Mouse (Mus musculus) intestine, embryonic 16.5 days (tissue): Measurements from ENCODE around the gene Gm14862. TPM values are rescaled to one million over a fixed set of nuclear protein-coding genes. Genes with fewer than 3 reads are reported as not detected.

Source experiments
- ATAC-seq: fragments of 200-750 bp; cut with Nextera tagmentation; 2 replicates; pipeline ENCODE4 v1.8.0; 2017; ENCODE audit warnings: moderate TSS enrichment, moderate library complexity
- H3K27ac ChIP-seq: fragments of 300-500 bp; sonication (generic); 2 replicates; pipeline ENCODE4 v1.5.1; 2014; ENCODE audit warnings: mild to moderate bottlenecking, low read length
- H3K27me3 ChIP-seq: fragments of 300-500 bp; sonication (generic); replicated peaks from 2 replicates; pipeline ENCODE4 v1.6.1; 2014; ENCODE audit warnings: low read length, control low read depth, mixed read lengths; ENCODE audit not compliant: control insufficient read depth, insufficient read depth
- H3K36me3 ChIP-seq: fragments of 300-500 bp; sonication (generic); 2 replicates; pipeline ENCODE4 v1.6.1; 2014; ENCODE audit warnings: low read length, control low read depth; ENCODE audit not compliant: control insufficient read depth, insufficient read depth
- H3K4me1 ChIP-seq: fragments of 300-500 bp; sonication (generic); 2 replicates; pipeline ENCODE4 v1.6.1; 2014; ENCODE audit warnings: low read length, control low read depth, mixed read lengths; ENCODE audit not compliant: control insufficient read depth, insufficient read depth
- H3K4me2 ChIP-seq: fragments of 300-500 bp; sonication (generic); 2 replicates; pipeline ENCODE4 v1.6.1; 2014; ENCODE audit warnings: low read depth, low read length, control low read depth
- H3K4me3 ChIP-seq: fragments of 300-500 bp; sonication (generic); 2 replicates; pipeline ENCODE4 v1.5.1; 2014; ENCODE audit warnings: mild to moderate bottlenecking, low read length
- H3K9ac ChIP-seq: fragments of 300-500 bp; sonication (generic); 2 replicates; pipeline ENCODE4 v1.6.1; 2014; ENCODE audit warnings: low read depth, low read length
- H3K9me3 ChIP-seq: fragments of 300-500 bp; sonication (generic); 2 replicates; pipeline ENCODE4 v1.6.1; 2016; ENCODE audit warnings: low read length, control low read depth; ENCODE audit not compliant: control insufficient read depth
- WGBS: fragments of 180-500 bp; shearing (Covaris S2); extraction: QIAGEN DNeasy Blood & Tissue Kit; methylation state at CpG from one replicate; pipeline ENCODE4 v1.1.7; 2014; 5-methylcytosine and 5-hydroxymethylcytosine counted together
- polyA plus RNA-seq: library from polyadenylated mRNA; unstranded; fragments of >200 nt; fragmentation: Nextera tagmentation; extraction: Ambion mirVana; gene quantifications from 2 replicates; pipeline ENCODE4 v1.2.1, GENCODE M21; 2015

Gm14862 gene
- polyA plus RNA-seq, 1 experiment from 2014 or later = not detected

DNA sequence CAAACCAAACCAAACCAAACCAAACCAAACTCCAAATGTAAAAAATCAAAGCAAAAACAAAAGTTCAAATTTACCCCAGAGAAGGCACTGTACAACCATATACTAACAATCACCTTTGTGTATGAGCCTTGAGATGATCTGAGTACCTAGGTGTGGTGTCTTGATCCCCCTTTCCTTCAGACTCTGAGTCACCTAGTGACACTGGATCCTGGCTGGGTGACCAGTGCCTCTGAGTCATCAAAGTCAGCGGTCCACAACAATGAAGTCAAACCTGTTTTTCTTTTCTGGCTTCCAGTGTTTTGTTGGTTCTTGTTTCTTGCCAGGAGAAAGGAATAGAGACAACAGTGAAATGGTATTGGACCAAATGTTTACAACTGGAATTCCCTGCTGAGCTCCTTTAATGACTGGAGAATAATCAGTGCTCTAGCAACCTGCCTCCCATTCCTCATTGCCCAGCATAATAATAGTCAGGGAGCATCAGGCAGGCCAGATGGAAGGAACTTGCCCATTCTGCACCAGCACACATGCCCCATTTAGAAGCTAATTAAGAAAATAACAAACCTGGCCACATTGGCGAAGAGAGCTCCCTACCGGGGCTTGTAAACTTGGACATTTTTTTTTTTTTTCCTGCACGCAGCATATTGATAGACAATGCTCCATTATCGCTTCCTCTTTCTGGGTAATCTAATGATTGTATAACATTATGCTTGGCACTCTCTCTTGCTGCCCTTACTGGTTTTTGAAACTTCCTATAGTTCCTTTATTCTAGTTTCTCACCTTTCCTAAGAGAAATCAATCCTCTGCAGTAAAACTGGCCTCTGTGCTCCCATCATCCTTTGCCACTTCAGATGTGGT is 15.7 kb downstream of the Gm14862 start:
- H3K9ac ChIP-seq = no peak overlapping the region
- no peak overlapping the region for H3K27ac ChIP-seq
- H3K36me3 ChIP-seq = no peaks in the 10 kb centered on the region
- no peak overlapping the region for H3K4me3 ChIP-seq
- H3K9me3 ChIP-seq = peaks cover 2% of the 10 kb centered on the region; the same call in 1 of the 2 replicates
- 79% methylated on average over 5 of the region's 5 CpGs for WGBS
- H3K4me1 ChIP-seq = no peaks in the 10 kb centered on the region
- ATAC-seq = no peak
- H3K4me2 ChIP-seq = no peak overlapping the region
- no peaks in the 10 kb centered on the region for H3K27me3 ChIP-seq

DNA sequence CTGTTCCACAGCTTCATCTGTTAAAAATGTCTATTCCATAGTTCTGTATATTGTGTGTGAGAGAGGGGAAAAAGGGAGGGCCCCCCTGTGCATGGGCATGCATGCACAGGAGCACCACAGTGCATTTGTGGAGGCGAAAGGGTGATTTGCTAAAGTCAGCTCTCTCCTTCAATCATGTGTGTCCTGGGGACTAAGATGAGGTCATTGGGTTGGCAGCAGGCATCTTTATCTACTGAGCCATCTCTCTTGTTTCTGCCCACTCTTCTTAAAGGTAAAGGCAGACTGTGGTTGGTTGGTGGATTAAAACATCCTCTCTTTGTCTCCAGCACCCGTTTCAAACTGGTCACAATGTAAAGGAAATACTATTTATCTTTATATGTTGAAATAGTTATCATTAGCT is 29.6 kb downstream of the Gm14862 start:
- Histone ChIP-seq H3K4me1 (no peaks in the 10 kb centered on the region), H3K36me3 (no peaks in the 10 kb centered on the region), H3K4me3 (no peak overlapping the region), H3K27ac (no peak overlapping the region), H3K9me3 (no peaks in the 10 kb centered on the region), H3K27me3 (no peaks in the 10 kb centered on the region), H3K4me2 (no peak overlapping the region), H3K9ac (no peak overlapping the region)
- ATAC-seq = no peak
- 67% methylated on average over 2 of the region's 2 CpGs for WGBS

DNA sequence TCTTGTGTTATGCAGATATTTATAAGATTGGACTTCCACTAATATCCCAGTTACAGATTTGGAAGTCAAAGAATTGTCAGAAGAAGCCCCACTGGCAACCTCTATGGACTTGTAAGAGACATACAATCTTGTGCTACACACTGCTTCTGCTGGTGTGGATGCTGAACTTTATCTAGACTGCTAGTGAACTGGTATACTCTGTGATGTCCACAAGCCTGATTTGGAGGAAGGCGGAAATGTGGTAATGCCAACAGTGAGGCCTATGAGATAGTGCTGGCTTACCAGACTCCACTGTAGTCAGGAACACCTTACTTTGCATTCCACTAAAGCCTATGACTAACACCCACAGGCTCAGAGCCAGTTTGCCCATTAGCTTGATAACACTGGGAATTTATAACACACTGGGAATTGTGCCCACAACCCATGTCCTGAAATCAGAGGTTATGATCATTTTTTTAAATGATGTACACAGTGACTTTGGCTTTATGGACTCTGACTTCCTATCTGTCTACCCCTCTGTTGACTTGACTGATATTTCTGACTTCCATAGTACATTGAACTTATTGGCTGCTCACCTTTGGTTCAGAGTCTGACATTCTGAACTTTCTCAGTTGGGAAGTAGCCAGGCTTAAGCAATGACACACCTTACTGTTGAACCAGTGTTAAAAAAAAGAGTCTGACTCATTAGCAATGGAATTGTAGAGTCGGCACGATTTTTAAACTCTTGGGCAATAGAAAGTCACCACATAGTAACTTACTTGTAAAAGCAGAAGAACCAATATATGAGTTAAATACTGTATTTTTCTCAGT is 34.1 kb downstream of the Gm14862 start:
- Histone ChIP-seq H3K27me3 (no peaks in the 10 kb centered on the region), H3K4me2 (no peak overlapping the region), H3K9me3 (no peaks in the 10 kb centered on the region), H3K27ac (no peak overlapping the region), H3K9ac (no peak overlapping the region), H3K4me3 (no peak overlapping the region), H3K36me3 (no peaks in the 10 kb centered on the region), H3K4me1 (no peaks in the 10 kb centered on the region)
- WGBS = 84% methylated on average over 3 of the region's 3 CpGs
- ATAC-seq = no peak

DNA sequence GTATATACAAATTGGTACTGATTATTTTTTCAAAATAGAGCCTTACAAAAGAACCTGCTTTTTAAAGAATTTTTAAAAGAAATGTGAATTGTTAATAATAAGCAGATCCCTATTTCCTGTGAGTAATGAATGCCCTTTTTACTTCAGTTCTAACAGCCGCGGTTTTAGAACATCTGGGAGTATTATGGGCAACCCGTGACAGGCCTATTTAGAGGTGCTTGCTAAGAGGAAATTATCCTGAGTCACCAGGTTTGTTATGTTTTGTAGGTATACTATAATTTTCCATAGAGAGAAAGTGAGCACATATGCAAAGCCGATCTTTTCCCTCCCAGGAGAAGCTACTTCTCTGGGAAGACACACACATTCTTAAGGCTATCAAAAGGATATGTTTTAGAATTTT is 35.0 kb downstream of the Gm14862 start:
- ATAC-seq = no peak
- Histone ChIP-seq H3K36me3 (no peaks in the 10 kb centered on the region), H3K4me1 (no peaks in the 10 kb centered on the region), H3K4me3 (no peak overlapping the region), H3K9me3 (no peaks in the 10 kb centered on the region), H3K9ac (no peak overlapping the region), H3K27ac (no peak overlapping the region), H3K27me3 (no peaks in the 10 kb centered on the region), H3K4me2 (no peak overlapping the region)
- 78% methylated on average over 4 of the region's 4 CpGs for WGBS

DNA sequence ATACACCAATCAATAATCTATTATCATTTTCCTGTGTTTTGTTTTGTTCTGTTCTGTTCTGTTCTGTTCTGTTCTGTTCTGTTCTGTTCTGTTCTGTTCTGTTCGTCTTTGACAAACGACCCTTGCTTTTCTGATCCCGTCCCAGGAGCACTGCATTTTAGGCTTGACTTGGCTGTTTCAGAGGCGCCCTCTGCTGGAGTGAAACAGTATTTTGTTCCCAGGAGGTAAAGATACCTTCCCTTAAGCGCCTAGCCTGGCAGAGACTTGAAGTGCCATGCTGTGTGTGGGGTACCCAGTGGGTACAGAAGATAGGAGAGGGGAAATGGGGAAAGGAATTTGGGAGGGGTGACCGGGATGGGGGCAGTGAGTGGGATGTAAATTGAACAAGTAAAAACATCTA is 35.5 kb downstream of the Gm14862 start:
- Histone ChIP-seq H3K4me1 (no peaks in the 10 kb centered on the region), H3K4me2 (no peak overlapping the region), H3K36me3 (no peaks in the 10 kb centered on the region), H3K27me3 (no peaks in the 10 kb centered on the region), H3K4me3 (no peak overlapping the region), H3K9ac (no peak overlapping the region), H3K9me3 (no peaks in the 10 kb centered on the region), H3K27ac (no peak overlapping the region)
- no peak for ATAC-seq
- 26% methylated on average over 6 of the region's 6 CpGs for WGBS

DNA sequence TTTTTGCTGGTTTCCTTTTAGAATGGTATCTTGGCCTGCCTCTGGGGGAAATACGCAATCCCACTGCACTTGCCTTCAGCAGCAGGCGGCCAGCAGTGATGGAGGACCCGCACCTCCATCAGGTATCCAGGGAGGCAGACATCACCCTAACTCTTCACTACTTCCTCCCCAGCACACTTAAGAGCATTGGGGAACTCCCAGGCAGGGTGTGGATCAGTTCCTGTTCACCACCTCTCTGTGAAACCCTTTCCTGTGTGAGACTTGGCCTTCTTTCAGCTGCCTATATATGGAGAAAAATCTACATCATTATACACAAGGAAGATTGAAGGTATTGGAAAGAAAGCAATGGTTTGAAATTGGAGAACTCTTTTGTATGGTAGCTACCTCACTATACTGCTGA is 37.1 kb downstream of the Gm14862 start:
- H3K9ac ChIP-seq = no peak overlapping the region
- ATAC-seq = no peak
- H3K4me3 ChIP-seq = no peak overlapping the region
- H3K9me3 ChIP-seq = no peaks in the 10 kb centered on the region
- H3K27me3 ChIP-seq = no peaks in the 10 kb centered on the region
- no peak overlapping the region for H3K4me2 ChIP-seq
- no peaks in the 10 kb centered on the region for H3K4me1 ChIP-seq
- 86% methylated on average over 3 of the region's 3 CpGs for WGBS
- H3K27ac ChIP-seq = no peak overlapping the region
- no peaks in the 10 kb centered on the region for H3K36me3 ChIP-seq

DNA sequence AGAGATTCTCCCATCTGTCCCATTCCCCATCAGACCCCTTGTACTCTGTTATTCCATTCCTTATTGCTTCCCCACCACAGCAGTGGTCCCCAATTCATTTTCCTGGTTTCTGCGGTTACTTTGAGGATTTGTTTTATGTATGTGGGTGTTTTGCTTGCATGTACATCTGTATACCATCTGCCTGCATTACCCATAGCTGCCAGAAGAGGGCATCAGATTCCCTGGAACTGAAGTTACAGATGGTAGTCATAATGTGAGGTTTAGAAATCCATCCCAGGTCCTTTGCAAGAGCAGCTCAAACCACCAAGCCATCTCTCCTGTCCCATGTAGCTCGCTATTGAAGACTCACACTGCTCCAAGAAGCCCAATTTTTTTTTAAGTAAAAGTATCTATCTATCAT is 40.5 kb downstream of the Gm14862 start:
- H3K9ac ChIP-seq = no peak overlapping the region
- H3K36me3 ChIP-seq = no peaks in the 10 kb centered on the region
- H3K9me3 ChIP-seq = no peaks in the 10 kb centered on the region
- WGBS = 89% methylated on average over 2 of the region's 2 CpGs
- no peaks in the 10 kb centered on the region for H3K27me3 ChIP-seq
- no peak overlapping the region for H3K27ac ChIP-seq
- no peaks in the 10 kb centered on the region for H3K4me1 ChIP-seq
- no peak overlapping the region for H3K4me3 ChIP-seq
- ATAC-seq = no peak
- no peak overlapping the region for H3K4me2 ChIP-seq

DNA sequence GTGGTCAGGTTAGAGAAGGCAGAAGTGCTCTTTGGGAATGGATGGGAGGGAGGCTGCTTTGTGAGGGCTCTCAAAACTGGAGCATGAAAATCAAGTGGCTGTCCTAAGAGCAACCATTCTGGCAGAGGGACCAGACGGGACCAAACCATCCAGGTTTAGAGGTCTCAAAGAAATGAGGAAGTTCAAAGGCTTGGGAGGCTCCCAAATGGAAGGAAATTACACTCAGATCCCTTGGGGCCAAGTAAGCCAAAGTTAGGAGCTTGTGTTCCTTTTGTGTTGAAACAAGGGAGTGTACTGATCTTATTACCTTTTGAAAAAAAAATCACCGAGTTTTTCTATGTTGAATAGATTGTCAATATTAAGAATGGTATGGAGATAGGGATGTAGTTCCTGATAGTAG is 51.6 kb downstream of the Gm14862 start:
- H3K4me3 ChIP-seq = no peak overlapping the region
- ATAC-seq = no peak
- no peaks in the 10 kb centered on the region for H3K9me3 ChIP-seq
- no peak overlapping the region for H3K27ac ChIP-seq
- no peaks in the 10 kb centered on the region for H3K27me3 ChIP-seq
- H3K36me3 ChIP-seq = no peaks in the 10 kb centered on the region
- no peaks in the 10 kb centered on the region for H3K4me1 ChIP-seq
- H3K4me2 ChIP-seq = no peak overlapping the region
- no peak overlapping the region for H3K9ac ChIP-seq
- WGBS = 72% methylated on average over 2 of the region's 2 CpGs

DNA sequence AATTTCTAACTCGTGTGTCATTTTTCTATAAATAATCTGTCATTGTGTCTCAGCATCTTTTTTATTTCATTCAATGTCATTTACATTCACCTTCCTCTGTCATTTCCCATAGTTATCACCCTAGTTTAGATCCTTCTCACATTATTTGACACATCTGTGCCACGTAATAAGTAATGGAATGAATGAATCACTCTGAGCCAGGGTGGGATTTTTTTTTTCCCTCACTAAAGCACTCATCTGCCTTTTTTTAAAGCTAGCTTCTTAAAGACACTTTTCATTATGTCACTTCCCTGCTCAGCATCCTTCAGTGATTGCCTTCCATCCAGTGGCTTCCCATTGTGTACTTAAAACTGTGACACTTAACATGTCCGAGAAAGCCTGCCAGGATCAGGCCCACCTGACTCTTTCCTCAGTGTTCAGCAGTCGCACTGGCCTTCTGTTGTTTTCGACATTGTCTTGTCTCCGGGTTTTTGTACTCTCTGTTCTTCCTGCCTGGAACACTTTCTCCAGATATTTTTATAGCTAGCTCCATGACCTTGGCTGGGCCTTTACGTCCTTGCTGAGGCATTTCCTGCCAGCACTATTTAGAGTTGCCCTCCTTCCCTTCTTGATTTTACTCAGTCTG is 53.8 kb downstream of the Gm14862 start:
- H3K4me3 ChIP-seq = no peak overlapping the region
- no peaks in the 10 kb centered on the region for H3K4me1 ChIP-seq
- ATAC-seq = no peak
- no peaks in the 10 kb centered on the region; the same call in 1 of the 2 replicates for H3K27me3 ChIP-seq
- H3K9ac ChIP-seq = no peak overlapping the region
- no peaks in the 10 kb centered on the region for H3K36me3 ChIP-seq
- no peak overlapping the region for H3K4me2 ChIP-seq
- H3K27ac ChIP-seq = no peak overlapping the region
- H3K9me3 ChIP-seq = no peaks in the 10 kb centered on the region
- 57% methylated on average over 7 of the region's 7 CpGs for WGBS
